Comparison of ENCODE assay signal across 15 mouse cellular contexts in the genomic region with DNA sequence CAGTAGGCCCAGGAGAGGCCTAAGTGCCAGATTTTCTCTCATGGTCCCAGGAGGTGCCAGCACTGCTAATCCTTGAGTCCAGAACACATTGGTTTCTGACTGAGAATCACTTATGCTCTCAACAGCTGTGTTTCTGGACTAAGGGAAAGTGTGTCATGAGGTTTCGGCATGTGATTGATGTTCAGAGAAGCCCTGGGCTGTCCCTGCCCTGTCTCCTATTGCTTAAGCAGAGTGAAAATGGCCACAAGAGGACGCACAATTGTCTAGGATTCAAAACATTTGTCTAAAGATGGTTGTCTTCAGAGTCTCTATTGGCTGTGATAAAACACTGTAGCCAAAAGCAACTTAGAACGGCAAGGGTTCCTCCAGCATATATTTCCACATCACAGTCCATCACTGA.
"Had no signal": no experiment of that assay in that cellular context is flagged by ENCODE, and none has a peak within 500 bp of the region (broad histone marks: within the 10 kb centered on the region; RNA-seq: fewer than 3 reads in every experiment).

No protein-coding gene starts in this region.

- H3K4me1 ChIP-seq: kidney, embryonic 15.5 days; limb, embryonic 10.5 days; liver, embryonic 15.5 days; megakaryocyte, embryonic 14.5 days; midbrain, embryonic 15.5 days; neural tube, embryonic 12.5 days had no signal

- H3K36me3 ChIP-seq: kidney, embryonic 15.5 days; limb, embryonic 10.5 days; liver, embryonic 15.5 days; midbrain, embryonic 15.5 days; neural tube, embryonic 12.5 days had no signal

- H3K4me3 ChIP-seq: kidney, embryonic 15.5 days; limb, embryonic 10.5 days; liver, embryonic 15.5 days; megakaryocyte, embryonic 14.5 days; midbrain, embryonic 15.5 days; neural tube, embryonic 12.5 days had no signal

- H3K27ac ChIP-seq: kidney, embryonic 15.5 days; limb, embryonic 10.5 days; liver, embryonic 15.5 days; macrophage; midbrain, embryonic 15.5 days; neural tube, embryonic 12.5 days had no signal

- H3K9me3 ChIP-seq: kidney, embryonic 15.5 days; limb, embryonic 10.5 days; liver, embryonic 15.5 days; megakaryocyte, embryonic 14.5 days; midbrain, embryonic 15.5 days; neural tube, embryonic 12.5 days had no signal

- ATAC-seq: midbrain, embryonic 15.5 days had no signal

- H3K27me3 ChIP-seq: kidney, embryonic 15.5 days; liver, embryonic 15.5 days; midbrain, embryonic 15.5 days; neural tube, embryonic 12.5 days had no signal

- H3K9ac ChIP-seq: kidney, embryonic 15.5 days; liver, embryonic 15.5 days; midbrain, embryonic 15.5 days; neural tube, embryonic 12.5 days had no signal

- H3K4me2 ChIP-seq: kidney, embryonic 15.5 days; liver, embryonic 11.5 days; liver, embryonic 15.5 days; midbrain, embryonic 11.5 days; midbrain, embryonic 15.5 days; neural tube, embryonic 12.5 days had no signal

- DNase-seq: kidney, postnatal 14 days; lung, adult 2 months; lung, postnatal 14 days; spleen, adult 18-20 months; thymus, adult 2 months; thymus, postnatal 36 days had no signal
